Mouse (Mus musculus) T-helper 2 cell (primary cell): ENCODE data around the gene Treh.

Experiments
- in situ Hi-C: fragments of 300-600 bp; cut with MboI, MseI; formaldehyde crosslinking; loops from one replicate; pipeline ENCODE4 v1.15.1; 2025; ENCODE audit warnings: high pct_unique_total_duplicates

The Treh gene

DNA sequence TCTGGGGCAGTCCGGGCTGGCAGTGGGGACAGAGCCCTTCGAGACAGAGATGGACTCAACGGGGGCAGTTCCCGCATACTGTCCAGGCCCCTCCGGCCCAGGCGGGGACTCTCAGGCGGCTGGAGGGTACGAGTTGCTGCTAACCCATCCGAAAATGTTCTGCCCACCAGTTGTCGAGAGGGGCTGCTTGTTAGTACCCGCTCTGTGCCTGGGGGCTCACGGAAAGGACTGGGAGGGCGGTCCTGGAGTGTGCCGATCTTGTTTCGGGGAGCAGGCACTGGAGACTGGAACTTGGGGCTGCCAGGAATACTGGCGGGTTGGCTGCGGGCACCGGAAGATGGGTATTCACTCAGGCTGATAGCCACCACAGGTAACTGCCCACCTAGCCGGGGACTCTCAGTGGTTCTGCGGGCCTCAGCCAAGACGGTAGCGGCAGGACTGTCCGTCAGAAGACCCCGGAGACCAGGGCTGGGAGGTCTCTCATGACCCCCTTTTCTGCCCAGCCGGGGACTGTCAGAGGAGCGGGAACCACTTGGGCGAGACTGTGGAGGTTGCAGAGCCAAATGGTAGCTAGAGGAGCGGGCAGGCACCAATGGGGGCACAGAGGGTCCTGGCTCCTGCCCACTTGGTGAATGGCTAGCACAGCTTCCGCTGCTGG lies 42.8 kb downstream of the Treh start:
- in situ Hi-C loops: no loop called here

DNA sequence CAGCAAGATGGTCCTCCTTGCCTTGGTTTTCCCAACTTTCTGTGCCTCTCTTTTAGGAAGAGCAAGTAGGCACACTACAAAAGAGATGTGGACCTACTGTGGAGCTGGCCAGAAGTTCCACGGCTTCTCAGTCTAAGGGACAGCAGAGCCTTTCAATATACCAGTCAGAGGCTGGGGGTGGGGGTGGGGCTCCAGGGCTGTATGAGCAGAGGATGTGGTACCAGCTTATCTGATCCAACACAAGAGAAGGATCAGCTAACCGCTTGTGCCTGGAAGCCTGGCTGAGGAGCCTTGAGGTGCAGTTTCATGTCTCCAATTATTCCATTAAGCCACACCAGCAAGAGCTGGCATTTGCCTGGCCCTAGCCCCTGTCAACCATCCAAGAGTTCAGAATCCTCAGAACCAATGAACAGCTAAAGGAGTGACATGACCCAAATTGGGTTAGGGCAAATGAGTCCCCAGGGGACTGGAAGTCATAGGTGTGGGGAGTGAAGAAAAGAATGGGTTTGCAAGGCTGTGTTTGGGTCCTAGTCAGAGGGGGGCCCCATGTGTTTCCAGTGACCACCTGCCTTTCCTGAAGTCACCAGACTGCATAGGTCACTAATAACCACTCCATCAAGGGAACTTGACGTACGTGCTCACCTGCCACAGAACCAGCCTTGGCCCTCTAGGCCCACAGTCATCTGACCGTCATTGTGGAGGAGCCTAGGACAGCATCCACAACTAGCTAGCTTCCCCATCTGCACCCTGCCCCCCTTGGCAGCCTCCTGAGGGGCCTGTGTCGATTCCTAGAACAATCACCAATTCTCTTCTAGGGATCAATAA lies 44.2 kb downstream of the Treh start:
- in situ Hi-C loops: no loop called here

GRCm38 (mm10) chr9:44717822-44718242 lies 44.8 kb downstream of the Treh start:
- in situ Hi-C loops: no loop called here

DNA sequence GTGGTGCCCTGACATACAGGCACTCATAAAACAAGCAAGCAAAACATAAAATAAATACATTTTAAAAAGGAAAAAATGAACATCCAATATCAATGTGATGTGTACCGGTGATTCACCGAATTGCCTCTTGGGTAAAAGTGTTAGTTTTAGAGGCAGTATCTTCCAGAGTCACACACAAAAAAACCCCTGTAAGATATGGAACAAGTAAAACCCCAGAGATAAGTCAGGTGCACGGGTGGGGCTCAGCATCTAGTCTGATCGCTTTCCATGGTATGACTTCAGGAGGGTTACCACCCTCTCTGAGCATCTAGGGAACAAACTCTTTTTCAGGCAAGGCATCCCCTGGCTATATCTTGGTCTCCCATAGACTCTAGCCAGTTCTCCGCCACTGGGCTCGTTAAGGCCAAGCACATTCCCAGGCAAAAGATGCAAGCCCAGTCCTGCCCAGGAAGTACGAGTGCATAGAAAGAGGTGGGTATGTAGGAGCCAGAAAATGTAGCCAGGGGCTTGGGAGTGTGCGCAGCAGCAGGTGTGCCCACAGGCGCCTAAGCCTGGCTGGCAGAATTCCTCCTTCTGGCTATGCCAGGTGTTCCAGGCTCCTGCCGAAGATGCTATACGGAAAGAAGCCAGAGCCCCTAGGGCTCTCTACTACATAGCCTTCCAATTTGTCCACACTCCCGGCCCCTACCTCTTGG lies 46.1 kb downstream of the Treh start:
- in situ Hi-C loops: no loop called here

GRCm38 (mm10) chr9:44719632-44720357 lies 46.8 kb downstream of the Treh start:
- in situ Hi-C loops: no loop called here

GRCm38 (mm10) chr9:44720358-44721153 lies 47.5 kb downstream of the Treh start:
- in situ Hi-C loops: no loop called here

GRCm38 (mm10) chr9:44721154-44721876 lies 48.3 kb downstream of the Treh start:
- in situ Hi-C loops: no loop called here

GRCm38 (mm10) chr9:44721877-44722186 lies 48.8 kb downstream of the Treh start:
- in situ Hi-C loops: no loop called here

GRCm38 (mm10) chr9:44722575-44722974 lies 49.5 kb downstream of the Treh start:
- in situ Hi-C loops: no loop called here

GRCm38 (mm10) chr9:44723008-44723407 lies 50.0 kb downstream of the Treh start:
- in situ Hi-C loops: no loop called here

DNA sequence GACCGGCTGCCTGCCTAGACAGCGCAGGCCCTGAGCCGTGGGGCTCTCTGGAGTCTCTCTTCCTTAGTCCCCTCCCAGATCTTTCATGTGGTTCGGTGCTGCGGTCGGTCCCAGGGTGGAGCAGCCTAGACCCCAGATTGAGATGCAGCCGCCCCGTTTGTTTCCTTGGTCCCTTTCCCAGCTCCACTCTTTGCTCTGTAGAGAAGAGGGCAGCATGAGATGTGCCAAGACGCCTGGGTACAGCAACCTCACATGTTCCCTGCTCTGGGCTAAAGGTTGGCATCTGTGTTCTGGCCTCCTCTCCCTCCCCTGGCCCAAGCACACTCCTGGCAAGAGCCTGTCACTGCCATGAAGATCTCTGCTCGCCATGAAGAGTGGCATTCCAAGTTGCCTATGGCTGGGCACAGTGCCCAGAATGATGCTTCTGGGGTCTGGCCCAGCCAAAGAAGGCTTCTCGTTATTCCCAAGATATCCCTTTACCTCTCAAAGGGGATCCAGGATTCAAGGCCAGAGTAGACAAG lies 50.5 kb downstream of the Treh start:
- in situ Hi-C loops: no loop called here

DNA sequence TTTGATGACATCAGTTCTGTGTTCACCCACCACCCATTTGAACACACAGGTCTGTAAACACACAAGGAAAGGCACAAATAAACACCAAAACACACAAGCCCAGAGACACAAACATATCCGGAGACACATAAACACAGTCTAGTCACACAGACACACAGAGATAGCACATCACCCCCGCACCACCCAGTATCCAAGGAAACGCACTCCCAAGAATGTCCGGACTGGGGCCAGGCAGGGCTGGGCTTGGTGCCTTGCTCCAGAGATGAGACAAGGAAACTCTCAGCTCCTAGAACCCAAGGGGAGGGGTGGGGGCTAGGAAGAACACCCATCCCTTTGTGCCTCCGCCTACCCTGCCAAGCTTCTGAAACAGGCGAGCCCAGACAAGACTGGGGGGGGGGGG lies 51.2 kb downstream of the Treh start:
- in situ Hi-C loops: no loop called here

GRCm38 (mm10) chr9:44724665-44725064 lies 51.6 kb downstream of the Treh start:
- in situ Hi-C loops: no loop called here

DNA sequence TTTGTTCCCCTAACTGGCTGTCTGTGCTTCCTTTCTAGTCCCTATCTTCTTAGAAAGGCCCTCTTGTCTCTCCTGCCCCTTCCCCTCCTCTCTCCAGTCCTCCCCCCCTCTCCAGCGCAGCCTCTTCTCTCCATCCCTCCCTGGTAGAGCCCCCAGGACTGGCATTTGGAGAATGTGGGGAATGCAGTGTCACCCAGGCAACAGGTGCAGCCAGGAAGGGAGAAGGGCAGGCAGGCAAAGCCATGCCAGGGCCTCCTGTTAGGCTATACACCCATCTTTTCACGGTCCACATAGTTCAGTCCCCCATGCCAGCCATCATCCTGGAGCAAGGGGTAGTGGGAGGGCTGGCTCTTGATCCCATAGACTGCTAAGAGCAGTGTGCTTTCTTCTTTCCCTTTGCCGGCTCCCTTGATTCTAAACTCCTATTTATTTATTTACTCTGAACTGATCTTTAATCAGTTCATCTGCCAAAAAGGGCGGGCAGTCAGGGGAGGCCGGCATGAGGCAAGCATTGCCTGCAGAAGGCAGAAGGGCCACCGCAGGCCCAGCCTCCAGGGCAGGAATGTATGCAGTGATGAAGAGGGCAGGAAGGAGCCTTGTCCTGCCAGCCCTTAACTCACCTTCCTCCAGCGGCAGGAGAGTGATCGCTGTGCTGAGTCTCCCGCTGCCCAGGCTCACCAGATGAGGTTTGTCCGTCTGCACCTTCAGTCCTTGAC lies 53.6 kb downstream of the Treh start:
- in situ Hi-C loops: no loop called here

- in situ Hi-C loops: no loop called here
Observed at GRCm38 (mm10) chr9:44727441-44727840, 54.4 kb downstream of the Treh start.

DNA sequence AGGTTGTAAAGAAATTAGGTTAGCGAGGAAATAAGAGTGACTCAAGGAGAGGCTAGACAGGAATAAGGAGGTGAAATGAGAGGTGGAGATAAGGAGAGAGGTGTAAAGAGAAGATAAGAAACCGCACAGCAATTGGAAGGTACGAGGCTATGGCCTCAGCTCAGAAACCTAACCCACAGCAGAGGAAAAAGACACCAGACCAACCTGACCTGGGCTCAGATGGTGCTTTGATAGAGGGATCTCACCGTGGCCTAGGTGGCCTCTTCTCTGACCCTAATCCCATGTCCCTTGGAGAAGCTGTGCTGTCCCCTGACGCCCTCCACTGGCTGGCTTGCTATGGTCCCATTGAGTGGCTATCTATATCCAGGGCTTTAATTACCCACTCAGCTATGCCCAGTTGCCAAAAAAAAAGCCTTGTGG lies 59.1 kb downstream of the Treh start:
- in situ Hi-C loops: no loop called here

- in situ Hi-C loops: no loop called here
Observed at GRCm38 (mm10) chr9:44732921-44733530, 60.0 kb downstream of the Treh start.

GRCm38 (mm10) chr9:44733671-44734523 lies 60.9 kb downstream of the Treh start:
- in situ Hi-C loops: no loop called here
